Mouse (Mus musculus) adipose tissue, adult 10 weeks (tissue): ENCODE measurements around the gene Tas2r131. TPM values are rescaled to one million over a fixed set of nuclear protein-coding genes. Genes with fewer than 3 reads are reported as not detected.

Source experiments
- polyA plus RNA-seq: library from polyadenylated mRNA; stranded (reverse); fragments of 350-450 nt; fragmentation: Illumina TruSeq; extraction: RNeasy Lipid Tissue Mini Kit (QIAGEN cat#74804); gene quantifications from one replicate; pipeline ENCODE4 v1.2.3, GENCODE M21; 2014; ENCODE audit warnings: low read depth, low replicate concordance

The Tas2r131 gene
- not detected for polyA plus RNA-seq

DNA sequence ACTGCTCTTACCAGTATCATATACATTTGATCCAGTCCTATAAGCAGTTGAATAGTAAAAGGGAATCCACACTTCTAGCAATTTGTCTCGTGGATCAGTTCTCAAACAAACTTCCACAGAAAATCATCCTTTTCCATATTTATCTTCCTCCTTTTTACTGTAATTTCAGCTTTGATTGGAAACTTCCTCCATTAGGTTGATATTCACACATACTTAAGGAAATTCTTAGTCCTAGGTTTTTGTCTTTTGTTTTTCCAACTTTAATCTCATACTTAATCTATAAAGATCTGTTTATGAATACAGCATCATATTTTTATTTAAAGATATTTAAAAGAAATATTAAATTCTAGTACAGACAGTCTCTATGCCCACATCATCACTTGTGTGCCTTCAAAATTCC is at the start of gene Tas2r131:
Gene Tas2r131, minus strand, starts transcription at position 101 of the 400 bp plus-strand sequence.

DNA sequence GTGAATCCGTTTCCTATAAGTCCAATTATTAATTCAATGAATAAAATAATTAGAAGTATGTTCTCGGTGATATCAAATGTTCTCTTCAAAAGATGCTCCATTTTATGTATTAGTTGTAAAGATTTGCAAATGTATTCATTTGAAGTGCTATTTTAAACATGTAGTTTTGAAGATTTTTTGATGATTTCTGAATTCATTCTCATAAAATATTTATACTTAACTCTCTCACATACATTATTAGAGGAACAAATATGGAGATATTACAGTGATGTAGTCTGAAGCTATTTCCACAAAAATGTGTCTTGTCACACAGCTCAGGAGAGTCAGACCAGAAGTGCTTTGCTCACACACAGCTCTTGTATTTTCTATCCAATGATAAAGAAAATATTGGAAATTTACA is 23.1 kb upstream of the Tas2r131 start, which contains the start of gene Tas2r109:
Gene Tas2r109, minus strand, starts transcription at position 101 of the 400 bp plus-strand sequence.

DNA sequence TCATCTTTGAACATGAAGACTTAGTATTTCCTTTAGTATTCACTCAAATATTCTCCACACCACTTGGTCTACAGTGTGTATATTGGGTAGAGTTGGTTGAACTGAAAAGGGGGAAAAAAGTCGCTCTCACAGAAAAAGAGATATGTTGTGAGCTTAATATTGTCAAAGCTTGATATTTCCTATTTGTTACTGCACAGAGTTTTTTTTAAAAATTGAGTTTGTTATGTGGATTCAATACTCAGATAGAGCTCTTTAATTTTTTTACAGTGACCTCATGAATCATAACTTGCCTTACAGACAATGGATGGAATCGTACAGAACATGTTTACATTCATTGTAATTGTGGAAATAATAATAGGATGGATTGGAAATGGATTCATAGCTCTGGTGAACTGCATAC is 6.9 kb downstream of the Tas2r131 start, which contains the start of gene Tas2r129:
Gene Tas2r129, plus strand, starts transcription at position 301 of the 400 bp plus-strand sequence.

DNA sequence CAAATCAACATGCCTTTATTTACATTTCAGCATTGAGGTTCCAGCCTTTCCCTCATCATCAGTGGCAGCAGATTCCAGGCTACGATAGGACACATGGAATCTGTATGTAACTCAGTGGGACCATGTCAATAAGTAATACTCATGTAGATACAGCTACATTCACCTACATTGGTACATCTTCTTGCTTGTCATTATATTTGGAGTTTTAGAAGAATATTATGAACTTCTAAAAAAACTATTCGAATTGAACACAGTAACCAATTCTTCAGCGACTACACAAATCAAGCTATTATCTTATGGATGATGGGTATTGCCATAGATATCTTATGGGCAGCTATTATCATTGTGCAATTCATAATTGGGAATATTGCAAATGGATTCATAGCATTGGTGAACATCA is 48.4 kb downstream of the Tas2r131 start, which contains the start of gene Tas2r125:
Gene Tas2r125, plus strand, starts transcription at position 301 of the 400 bp plus-strand sequence.

Other genes starting within 250 kb of the Tas2r131 start
- not detected for gene Tas2r122, start 246.0 kb downstream of the Tas2r131 start, polyA plus RNA-seq
- not detected for gene Tas2r115, start 219.9 kb downstream of the Tas2r131 start, polyA plus RNA-seq
- gene Tas2r124, start 203.2 kb downstream of the Tas2r131 start, polyA plus RNA-seq, result not detected
- not detected for gene Tas2r102, start 195.8 kb downstream of the Tas2r131 start, polyA plus RNA-seq
- gene Tas2r136, start 179.8 kb downstream of the Tas2r131 start, polyA plus RNA-seq, result not detected
- gene Tas2r117, start 155.1 kb downstream of the Tas2r131 start, polyA plus RNA-seq, result not detected
- not detected for gene Tas2r123, start 110.8 kb downstream of the Tas2r131 start, polyA plus RNA-seq
- gene Tas2r116, start 102.5 kb downstream of the Tas2r131 start, polyA plus RNA-seq, result not detected
- gene Tas2r110, start 89.9 kb downstream of the Tas2r131 start, polyA plus RNA-seq, result not detected
- not detected for gene Tas2r113, start 64.9 kb downstream of the Tas2r131 start, polyA plus RNA-seq
- gene Tas2r125, start 48.3 kb downstream of the Tas2r131 start, polyA plus RNA-seq, result not detected
- not detected for gene Tas2r129, start 6.8 kb downstream of the Tas2r131 start, polyA plus RNA-seq
- not detected for gene Tas2r109, start 23.0 kb upstream of the Tas2r131 start, polyA plus RNA-seq
- gene Tas2r103, start 79.2 kb upstream of the Tas2r131 start, polyA plus RNA-seq, result not detected
- not detected for gene Tas2r140, start 97.9 kb upstream of the Tas2r131 start, polyA plus RNA-seq
- gene Smim10l1, start 147.0 kb upstream of the Tas2r131 start, polyA plus RNA-seq, result 58.9 TPM